Mouse (Mus musculus) liver, embryonic 11.5 days (tissue): Measurements from ENCODE around the gene Hist2h2ac. TPM values are rescaled to one million over a fixed set of nuclear protein-coding genes. Genes with fewer than 3 reads are reported as not detected.

Experiments
- ATAC-seq: fragments of 200-750 bp; cut with Nextera tagmentation; replicated peaks from 2 replicates; pipeline ENCODE4 v1.8.0; 2017; ENCODE audit warnings: moderate number of reproducible peaks, mild to moderate bottlenecking, moderate TSS enrichment, moderate library complexity; ENCODE audit not compliant: low FRiP score
- DNase-seq: peaks from one replicate; pipeline ENCODE4 v3.0.0-alpha.2; 2017; ENCODE audit warnings: low spot score
- H3K27ac ChIP-seq: fragments of 300-500 bp; sonication (generic); 2 replicates; pipeline ENCODE4 v1.5.1; 2014; ENCODE audit warnings: mild to moderate bottlenecking, low read depth, low read length, control low read depth
- H3K27me3 ChIP-seq: fragments of 300-500 bp; sonication (generic); replicated peaks from 2 replicates; pipeline ENCODE4 v1.6.1; 2014; ENCODE audit warnings: low read length, mixed read lengths; ENCODE audit not compliant: control insufficient read depth, insufficient read depth
- H3K36me3 ChIP-seq: fragments of 300-500 bp; sonication (generic); 2 replicates; pipeline ENCODE4 v1.6.1; 2014; ENCODE audit warnings: mild to moderate bottlenecking, low read length, moderate library complexity, mixed read lengths; ENCODE audit not compliant: control insufficient read depth, insufficient read depth
- H3K4me1 ChIP-seq: fragments of 300-500 bp; sonication (generic); replicated peaks from 2 replicates; pipeline ENCODE4 v1.6.1; 2014; ENCODE audit warnings: low read length, mixed read lengths; ENCODE audit not compliant: control insufficient read depth, insufficient read depth
- H3K4me2 ChIP-seq: fragments of 300-500 bp; sonication (generic); 2 replicates; pipeline ENCODE4 v1.6.1; 2014; ENCODE audit warnings: mild to moderate bottlenecking, control low read depth, moderate library complexity
- H3K4me3 ChIP-seq: fragments of 300-500 bp; sonication (generic); 2 replicates; pipeline ENCODE4 v1.5.1; 2014; ENCODE audit warnings: low read depth, low read length, control low read depth
- H3K9ac ChIP-seq: fragments of 300-500 bp; sonication (generic); 2 replicates; pipeline ENCODE4 v1.6.1; 2014; ENCODE audit warnings: low read depth, low read length, control low read depth
- H3K9me3 ChIP-seq: fragments of 300-500 bp; sonication (generic); 2 replicates; pipeline ENCODE4 v1.6.1; 2016; ENCODE audit warnings: low read length, inconsistent platforms, mixed read lengths; ENCODE audit not compliant: control insufficient read depth
- WGBS: fragments of 180-500 bp; shearing (Covaris S2); extraction: QIAGEN DNeasy Blood & Tissue Kit; methylation state at CpG from one replicate; pipeline ENCODE4 v1.1.7; 2014; 5-methylcytosine and 5-hydroxymethylcytosine counted together
- polyA plus RNA-seq: library from polyadenylated mRNA; unstranded; fragments of >200 nt; fragmentation: Nextera tagmentation; extraction: Ambion mirVana; gene quantifications from 2 replicates; pipeline ENCODE4 v1.2.1, GENCODE M21; 2014

Gene Hist2h2ac
- polyA plus RNA-seq, 1 experiment from 2014 or later, result 14.7 TPM

GRCm38 (mm10) chr3:96263558-96264403 is 43.1 kb upstream of the Hist2h2ac start:
- H3K9me3 ChIP-seq, result no peaks in the 10 kb centered on the region
- peaks cover 17% of the 10 kb centered on the region for H3K4me1 ChIP-seq
- H3K27me3 ChIP-seq, result no peaks in the 10 kb centered on the region
- peak overlapping the region; percentile 93 for H3K9ac ChIP-seq
- H3K27ac ChIP-seq, result peak overlapping the region; percentile 100
- no peaks in the 10 kb centered on the region for H3K36me3 ChIP-seq
- DNase-seq (peak; percentile 76), ATAC-seq (0 out of 2 replicates have a peak, but pooled peaks have one; percentile 24)
- H3K4me2 ChIP-seq, result peak overlapping the region; percentile 84
- H3K4me3 ChIP-seq, result peak overlapping the region; percentile 56
- 10% methylated on average over 27 of the region's 27 CpGs for WGBS

DNA sequence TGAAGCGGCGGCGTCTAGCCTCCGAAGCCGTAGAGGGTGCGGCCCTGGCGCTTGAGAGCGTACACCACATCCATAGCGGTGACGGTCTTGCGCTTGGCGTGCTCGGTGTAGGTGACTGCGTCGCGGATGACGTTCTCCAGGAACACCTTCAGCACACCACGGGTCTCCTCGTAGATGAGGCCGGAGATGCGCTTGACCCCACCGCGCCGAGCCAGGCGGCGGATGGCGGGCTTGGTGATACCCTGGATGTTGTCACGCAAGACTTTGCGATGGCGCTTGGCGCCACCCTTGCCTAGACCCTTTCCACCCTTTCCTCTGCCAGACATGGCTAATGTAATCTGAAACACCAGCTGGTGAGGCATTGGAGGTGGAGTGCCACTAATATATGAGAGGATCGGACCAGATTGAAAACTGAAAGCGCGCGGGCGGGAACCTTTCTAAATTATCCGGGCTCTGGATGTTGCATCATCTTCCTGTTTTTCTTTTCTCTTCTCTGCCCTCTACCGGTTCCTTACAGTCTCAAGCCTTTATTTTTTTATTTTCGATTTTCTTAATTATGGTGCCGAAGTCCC is 42.4 kb upstream of the Hist2h2ac start, which contains the start of gene Hist2h4:
Gene Hist2h4, minus strand, starts transcription at position 333 of the 572 bp plus-strand sequence.
- peaks cover 17% of the 10 kb centered on the region for H3K4me1 ChIP-seq
- peak within 1 kb of the TSS; percentile 84 for H3K4me2 ChIP-seq
- ATAC-seq, result peak; percentile 88
- under 1% methylated on average over 40 of the region's 40 CpGs for WGBS
- no peaks in the 10 kb centered on the region for H3K9me3 ChIP-seq
- no peaks in the 10 kb centered on the region for H3K27me3 ChIP-seq
- peak within 1 kb of the TSS; percentile 56 for H3K4me3 ChIP-seq
- no peaks in the 10 kb centered on the region for H3K36me3 ChIP-seq
- DNase-seq, result peak; percentile 98
- H3K9ac ChIP-seq, result peak within 1 kb of the TSS; percentile 93
- peak within 1 kb of the TSS; percentile 100 for H3K27ac ChIP-seq

GRCm38 (mm10) chr3:96262216-96262875 is 41.7 kb upstream of the Hist2h2ac start:
- peak overlapping the region; percentile 100 for H3K27ac ChIP-seq
- WGBS, result 2% methylated on average over 19 of the region's 19 CpGs
- H3K27me3 ChIP-seq, result no peaks in the 10 kb centered on the region
- H3K4me1 ChIP-seq, result peaks cover 17% of the 10 kb centered on the region
- no peaks in the 10 kb centered on the region for H3K36me3 ChIP-seq
- peak; percentile 77 for ATAC-seq
- peak overlapping the region; percentile 93 for H3K9ac ChIP-seq
- peak; percentile 75 for DNase-seq
- H3K4me3 ChIP-seq, result peak overlapping the region; percentile 56
- H3K4me2 ChIP-seq, result peak overlapping the region; percentile 84
- no peaks in the 10 kb centered on the region for H3K9me3 ChIP-seq

GRCm38 (mm10) chr3:96261623-96262022 is 40.9 kb upstream of the Hist2h2ac start:
- H3K4me1 ChIP-seq, result peaks cover 17% of the 10 kb centered on the region
- no peaks in the 10 kb centered on the region for H3K27me3 ChIP-seq
- H3K9ac ChIP-seq, result peak overlapping the region; percentile 93
- H3K36me3 ChIP-seq, result no peaks in the 10 kb centered on the region
- peak overlapping the region; percentile 56; the same call in 1 of the 2 replicates for H3K4me3 ChIP-seq
- ATAC-seq, result no peak
- 62% methylated on average over 3 of the region's 3 CpGs for WGBS
- H3K9me3 ChIP-seq, result no peaks in the 10 kb centered on the region
- DNase-seq, result no peak
- peak overlapping the region; percentile 100 for H3K27ac ChIP-seq
- H3K4me2 ChIP-seq, result peak overlapping the region; percentile 84

- ATAC-seq (no peak), DNase-seq (no peak)
- WGBS, result 92% methylated on average over 5 of the region's 5 CpGs
Observed at GRCm38 (mm10) chr3:96260220-96260619, 39.5 kb upstream of the Hist2h2ac start.

GRCm38 (mm10) chr3:96257190-96257589 is 36.5 kb upstream of the Hist2h2ac start:
- no peaks in the 10 kb centered on the region for H3K36me3 ChIP-seq
- ATAC-seq (no peak), DNase-seq (no peak)
- no peaks in the 10 kb centered on the region for H3K9me3 ChIP-seq
- H3K4me2 ChIP-seq, result no peak overlapping the region
- peaks cover 20% of the 10 kb centered on the region; the same call in 1 of the 2 replicates for H3K4me1 ChIP-seq
- H3K27me3 ChIP-seq, result no peaks in the 10 kb centered on the region
- 73% methylated on average over 3 of the region's 3 CpGs for WGBS
- H3K4me3 ChIP-seq, result no peak overlapping the region
- H3K9ac ChIP-seq, result no peak overlapping the region
- no peak overlapping the region for H3K27ac ChIP-seq

More at GRCm38 (mm10) chr3:96260220-96260619, 39.5 kb upstream of the Hist2h2ac start:
- Histone ChIP-seq H3K4me2 (no peak overlapping the region), H3K9me3 (no peaks in the 10 kb centered on the region), H3K9ac (no peak overlapping the region), H3K4me3 (no peak overlapping the region), H3K27me3 (no peaks in the 10 kb centered on the region), H3K36me3 (no peaks in the 10 kb centered on the region), H3K4me1 (peaks cover 17% of the 10 kb centered on the region), H3K27ac (no peak overlapping the region)

- DNase-seq, result no peak
- Histone ChIP-seq H3K9ac (no peak overlapping the region), H3K4me1 (peaks cover 15% of the 10 kb centered on the region; the same call in 1 of the 2 replicates), H3K4me3 (no peak overlapping the region), H3K27ac (no peak overlapping the region), H3K27me3 (no peaks in the 10 kb centered on the region), H3K4me2 (no peak overlapping the region), H3K9me3 (no peaks in the 10 kb centered on the region), H3K36me3 (no peaks in the 10 kb centered on the region)
- no peak for ATAC-seq
- WGBS, result 75% methylated on average over 5 of the region's 5 CpGs
Observed at GRCm38 (mm10) chr3:96255926-96256593, 35.4 kb upstream of the Hist2h2ac start.
